Mouse (Mus musculus): Measurements from ENCODE around the gene Tm6sf2. TPM values are rescaled to one million over a fixed set of nuclear protein-coding genes. Genes with fewer than 3 reads are reported as not detected.
A peak's percentile ranks its signal among the peaks of the same experiment; 100 is the strongest.

Tm6sf2 gene
- polyA plus RNA-seq, 1 experiment = 0.54 TPM

DNA sequence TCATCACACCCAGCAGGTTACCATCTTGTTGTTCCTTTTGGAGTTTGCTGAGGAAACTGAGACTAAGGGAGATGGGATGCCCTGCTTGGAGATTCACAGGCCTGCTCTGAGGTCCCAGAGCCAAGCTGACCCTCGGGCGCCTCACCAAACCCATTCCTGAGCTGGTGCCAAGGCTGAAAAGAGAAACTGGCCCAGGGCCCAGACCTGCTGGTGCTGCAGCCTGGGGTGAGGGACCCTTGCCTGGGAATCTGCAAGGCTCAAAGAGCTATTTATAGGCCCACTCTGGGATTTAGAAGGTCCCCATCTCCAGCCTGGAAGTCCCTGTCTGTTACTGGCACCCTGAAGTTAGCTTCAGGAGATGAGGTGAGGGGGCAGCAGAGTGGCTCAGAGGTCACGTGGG is 55.7 kb downstream of the Tm6sf2 start:
- no peaks in the 10 kb centered on the region for H3K36me3 ChIP-seq (ENCODE audit: control insufficient read depth, insufficient read depth)
- no peak overlapping the region for H3K4me3 ChIP-seq
- peaks cover 24% of the 10 kb centered on the region for H3K27me3 ChIP-seq (ENCODE audit: control insufficient read depth, insufficient read depth, insufficient read length)
- TF ChIP-seq REST (IDR thresholded peaks at IDR 0.05; ENCODE audit: insufficient read depth, insufficient read length) = no peak
- no peak for TF ChIP-seq POLR2AphosphoS2 (IDR thresholded peaks at IDR 0.05; ENCODE audit: insufficient read length, low read depth)
- no peaks in the 10 kb centered on the region for H3K79me2 ChIP-seq (ENCODE audit: control insufficient read depth, insufficient read depth)
- H3K4me2 ChIP-seq (ENCODE audit: low read depth) = no peak overlapping the region
- H3ac ChIP-seq (ENCODE audit: control insufficient read depth, insufficient read length) = no peak overlapping the region

- Histone ChIP-seq H3K27me3 (ENCODE audit: control insufficient read depth, insufficient read depth, insufficient read length) (peaks cover 15% of the 10 kb centered on the region), H3ac (ENCODE audit: control insufficient read depth, insufficient read length) (no peak overlapping the region), H3K36me3 (ENCODE audit: control insufficient read depth, insufficient read depth) (no peaks in the 10 kb centered on the region), H3K4me2 (ENCODE audit: low read depth) (peak overlapping the region; percentile 48), H3K79me2 (ENCODE audit: control insufficient read depth, insufficient read depth) (no peaks in the 10 kb centered on the region), H3K4me3 (no peak overlapping the region)
- TF ChIP-seq SRF (IDR thresholded peaks at IDR 0.05; ENCODE audit: control insufficient read depth, insufficient read length, low read depth) (no peak), CEBPB (IDR thresholded peaks at IDR 0.05; ENCODE audit: insufficient read depth, poor library complexity, severe bottlenecking) (no peak), USF1 (IDR thresholded peaks at IDR 0.05; ENCODE audit: low read depth) (no peak), MAX (IDR thresholded peaks at IDR 0.05; ENCODE audit: low read depth) (no peak), POLR2AphosphoS2 (IDR thresholded peaks at IDR 0.05; ENCODE audit: insufficient read length, low read depth) (no peak), MYOD1 (IDR thresholded peaks at IDR 0.05; ENCODE audit: control insufficient read depth in 1 of 3, insufficient read length in 2 of 3, low read depth in 2 of 3) (no peak), POLR2A (IDR thresholded peaks at IDR 0.05; ENCODE audit: insufficient read length, low read depth) (no peak), MYOG (IDR thresholded peaks at IDR 0.05; ENCODE audit: control insufficient read depth in 1 of 3, insufficient read depth in 1 of 3, insufficient read length in 2 of 3, low read depth in 2 of 3) (no peak), REST (IDR thresholded peaks at IDR 0.05; ENCODE audit: insufficient read depth, insufficient read length) (no peak), E2F4 (IDR thresholded peaks at IDR 0.05; ENCODE audit: insufficient read depth) (no peak), TCF12 (IDR thresholded peaks at IDR 0.05; ENCODE audit: insufficient read depth, poor library complexity, severe bottlenecking) (no peak)
Measured at GRCm38 (mm10) chr8:70129309-70129952, 56.7 kb downstream of the Tm6sf2 start.

Other genes with a start within 250 kb of the Tm6sf2 start
- 1.7 TPM for gene Pbx4, start 240.4 kb upstream of the Tm6sf2 start, polyA plus RNA-seq (2012; fragmentation: generic; extraction: Trizol)
- gene Cilp2, start 185.2 kb upstream of the Tm6sf2 start, polyA plus RNA-seq (2012; fragmentation: generic; extraction: Trizol) = 0.20 TPM
- gene Tssk6, start 170.7 kb upstream of the Tm6sf2 start, polyA plus RNA-seq (2012; fragmentation: generic; extraction: Trizol) = 0.92 TPM
- 277 TPM for gene Ndufa13, start 170.4 kb upstream of the Tm6sf2 start, polyA plus RNA-seq (2012; fragmentation: generic; extraction: Trizol)
- gene Yjefn3, start 170.2 kb upstream of the Tm6sf2 start, polyA plus RNA-seq (2012; fragmentation: generic; extraction: Trizol) = 19.0 TPM
- gene Gatad2a, start 76.5 kb upstream of the Tm6sf2 start, polyA plus RNA-seq (2012; fragmentation: generic; extraction: Trizol) = 46.7 TPM
- gene Mau2, start 30.2 kb upstream of the Tm6sf2 start, polyA plus RNA-seq (2012; fragmentation: generic; extraction: Trizol) = 27.4 TPM
- gene Sugp1, start 30.1 kb upstream of the Tm6sf2 start, polyA plus RNA-seq (2012; fragmentation: generic; extraction: Trizol) = 38.4 TPM
- gene Hapln4, start 10.5 kb downstream of the Tm6sf2 start, polyA plus RNA-seq (2012; fragmentation: generic; extraction: Trizol) = 6.0 TPM
- gene Ncan, start 47.9 kb downstream of the Tm6sf2 start, polyA plus RNA-seq (2012; fragmentation: generic; extraction: Trizol) = not detected
- 41.3 TPM for gene Nr2c2ap, start 58.4 kb downstream of the Tm6sf2 start, polyA plus RNA-seq (2012; fragmentation: generic; extraction: Trizol)
- 11.2 TPM for gene Rfxank, start 66.2 kb downstream of the Tm6sf2 start, polyA plus RNA-seq (2012; fragmentation: generic; extraction: Trizol)
- gene Borcs8, start 66.6 kb downstream of the Tm6sf2 start, polyA plus RNA-seq (2012; fragmentation: generic; extraction: Trizol) = 53.0 TPM
- gene Mef2b, start 66.8 kb downstream of the Tm6sf2 start, polyA plus RNA-seq (2012; fragmentation: generic; extraction: Trizol) = 0.85 TPM
- gene Tmem161a, start 99.4 kb downstream of the Tm6sf2 start, polyA plus RNA-seq (2012; fragmentation: generic; extraction: Trizol) = 132 TPM
- 2.6 TPM for gene Slc25a42, start 139.4 kb downstream of the Tm6sf2 start, polyA plus RNA-seq (2012; fragmentation: generic; extraction: Trizol)
- gene Sugp2, start 161.3 kb downstream of the Tm6sf2 start, polyA plus RNA-seq (2012; fragmentation: generic; extraction: Trizol) = 15.4 TPM
- 35.4 TPM for gene Armc6, start 161.5 kb downstream of the Tm6sf2 start, polyA plus RNA-seq (2012; fragmentation: generic; extraction: Trizol)
- gene Homer3, start 209.9 kb downstream of the Tm6sf2 start, polyA plus RNA-seq (2012; fragmentation: generic; extraction: Trizol) = 43.6 TPM
- 106 TPM for gene Ddx49, start 229.6 kb downstream of the Tm6sf2 start, polyA plus RNA-seq (2012; fragmentation: generic; extraction: Trizol)
- gene Cope, start 229.6 kb downstream of the Tm6sf2 start, polyA plus RNA-seq (2012; fragmentation: generic; extraction: Trizol) = 236 TPM
- 4.4 TPM for gene Cers1, start 242.9 kb downstream of the Tm6sf2 start, polyA plus RNA-seq (2012; fragmentation: generic; extraction: Trizol)